Mouse (Mus musculus) CD8-positive naive resting alpha-beta T cell, adult 2 months (primary cell): Measurements from ENCODE around the gene Tbc1d22a.
"Not testable (repeated sequence)": the region's sequence is repeated elsewhere in the genome, so short reads cannot be mapped to it uniquely, and the experiment has no call there.

Experiments used
- DNase-seq, 2 experiments: peaks; one replicate each; pipeline ENCODE4 v3.0.0; 2022; ENCODE audit warnings: low read depth in 2 of 2, low spot score in 2 of 2

The Tbc1d22a gene

GRCm38 (mm10) chr15:86180427-86180826 is 33.8 kb upstream of the Tbc1d22a start:
- DNase-seq = no peak

GRCm38 (mm10) chr15:86181321-86181720 is 32.9 kb upstream of the Tbc1d22a start:
- DNase-seq = not testable (repeated sequence)

GRCm38 (mm10) chr15:86181941-86182439 is 32.3 kb upstream of the Tbc1d22a start:
- DNase-seq = peak in 1 of 2 experiments; percentile 38

- DNase-seq = peak; percentile 61
Measured at GRCm38 (mm10) chr15:86182646-86183045, 31.6 kb upstream of the Tbc1d22a start.

- no peak for DNase-seq
Measured at GRCm38 (mm10) chr15:86183484-86183883, 30.8 kb upstream of the Tbc1d22a start.

GRCm38 (mm10) chr15:86184071-86184470 is 30.2 kb upstream of the Tbc1d22a start:
- DNase-seq = no peak

GRCm38 (mm10) chr15:86184851-86185688 is 29.2 kb upstream of the Tbc1d22a start:
- peak in 1 of 2 experiments; percentile 36 for DNase-seq

- peak; percentile 50 to 54 for DNase-seq
Measured at GRCm38 (mm10) chr15:86185689-86186569, 28.3 kb upstream of the Tbc1d22a start, which contains the start of gene Cerk. Cerk (minus strand) TSS chr15:86186141.

- no peak for DNase-seq
Measured at GRCm38 (mm10) chr15:86186686-86187085, 27.6 kb upstream of the Tbc1d22a start.

GRCm38 (mm10) chr15:86188186-86188585 is 26.1 kb upstream of the Tbc1d22a start:
- no peak for DNase-seq

GRCm38 (mm10) chr15:86188746-86189470 is 25.4 kb upstream of the Tbc1d22a start:
- DNase-seq = no peak

GRCm38 (mm10) chr15:86190387-86190786 is 23.9 kb upstream of the Tbc1d22a start:
- no peak for DNase-seq

GRCm38 (mm10) chr15:86191505-86191904 is 22.8 kb upstream of the Tbc1d22a start:
- DNase-seq = no peak

- DNase-seq = no peak
Measured at GRCm38 (mm10) chr15:86191933-86192332, 22.3 kb upstream of the Tbc1d22a start.

GRCm38 (mm10) chr15:86194676-86195453 is 19.4 kb upstream of the Tbc1d22a start:
- peak in 1 of 2 experiments; percentile 57 for DNase-seq

- DNase-seq = no peak
Measured at GRCm38 (mm10) chr15:86199052-86199451, 15.2 kb upstream of the Tbc1d22a start.

GRCm38 (mm10) chr15:86199482-86199881 is 14.8 kb upstream of the Tbc1d22a start:
- no peak for DNase-seq

- DNase-seq = no peak
Measured at GRCm38 (mm10) chr15:86200169-86200568, 14.1 kb upstream of the Tbc1d22a start.

GRCm38 (mm10) chr15:86201095-86201494 is 13.2 kb upstream of the Tbc1d22a start:
- DNase-seq = no peak

- DNase-seq = no peak
Measured at GRCm38 (mm10) chr15:86201696-86202330, 12.4 kb upstream of the Tbc1d22a start.
